Mouse (Mus musculus): Measurements from ENCODE around the gene Rora. TPM values are rescaled to one million over a fixed set of nuclear protein-coding genes. Genes with fewer than 3 reads are reported as not detected.

Gene Rora
- total and polyA plus RNA-seq, 2 experiments: 11.3 to 30.8 TPM

DNA sequence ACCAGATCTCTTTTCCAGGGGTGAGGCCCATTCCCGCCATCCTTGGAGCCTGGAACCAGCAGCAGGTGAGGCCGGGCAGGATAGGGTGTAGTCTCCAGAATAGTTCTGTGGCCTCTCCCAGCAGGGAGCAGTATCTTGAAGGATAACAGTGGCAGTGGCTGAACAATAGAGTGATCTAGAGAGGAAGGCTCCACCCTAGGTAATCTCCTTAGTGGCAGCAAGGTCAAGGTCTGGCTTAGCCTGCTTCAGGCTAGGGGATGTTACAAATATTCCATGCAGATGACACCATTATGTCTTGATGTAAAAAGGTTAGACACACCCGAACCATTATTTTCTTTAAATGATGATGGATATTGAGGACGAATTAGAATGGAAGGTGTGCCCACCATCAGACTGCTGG is 144.6 kb downstream of the Rora start:
- Histone ChIP-seq H3K4me1 (ENCODE audit: control insufficient read depth, insufficient read depth, low read length) (no peaks in the 10 kb centered on the region), H3K36me3 (ENCODE audit: control insufficient read depth, insufficient read depth, low read length) (no peaks in the 10 kb centered on the region), H3K27me3 (ENCODE audit: control insufficient read depth, insufficient read depth, low read length) (no peaks in the 10 kb centered on the region), H3K4me3 (ENCODE audit: insufficient read depth, low read depth, low read length) (no peak overlapping the region), H3K79me2 (ENCODE audit: control insufficient read depth, insufficient read depth, low read length) (no peaks in the 10 kb centered on the region), H3K9ac (ENCODE audit: low read depth, low read length) (no peak overlapping the region), H3K27ac (replicated peaks; ENCODE audit: insufficient read depth, low read depth, low read length) (no peak overlapping the region)
- TF ChIP-seq CTCF (IDR thresholded peaks at IDR 0.05; ENCODE audit: low read depth, low read length) (no peak), POLR2A (IDR thresholded peaks at IDR 0.05; ENCODE audit: extremely low read depth, insufficient read depth, low read length) (no peak)
- WGBS: 89% methylated on average over 4 of the region's 4 CpGs
- DNase-seq (ENCODE audit: extremely low read depth, low read depth, low spot score): no peak

DNA sequence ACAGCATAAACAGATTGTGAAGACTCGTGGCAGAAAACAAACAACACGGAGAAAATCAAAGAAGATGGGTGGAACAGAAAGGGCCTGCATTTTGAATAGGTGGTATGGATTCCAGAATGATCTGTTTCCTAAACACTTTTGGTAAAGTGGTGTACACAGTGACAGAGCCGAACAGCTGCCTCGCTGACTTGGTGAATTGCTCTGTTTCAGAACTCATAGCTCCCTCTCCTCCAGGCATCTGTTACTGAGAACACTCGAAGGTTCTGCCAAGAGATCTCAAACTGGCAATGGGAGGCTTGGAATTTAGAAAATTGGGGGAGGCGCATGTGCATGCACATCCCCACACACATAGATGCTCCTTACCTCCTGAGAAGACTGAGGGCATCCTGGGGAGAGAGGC is 145.5 kb downstream of the Rora start:
- no peak for TF ChIP-seq CTCF (IDR thresholded peaks at IDR 0.05; ENCODE audit: low read depth, low read length)
- no peak for TF ChIP-seq POLR2A (IDR thresholded peaks at IDR 0.05; ENCODE audit: extremely low read depth, insufficient read depth, low read length)
- H3K4me3 ChIP-seq (ENCODE audit: insufficient read depth, low read depth, low read length): no peak overlapping the region

DNA sequence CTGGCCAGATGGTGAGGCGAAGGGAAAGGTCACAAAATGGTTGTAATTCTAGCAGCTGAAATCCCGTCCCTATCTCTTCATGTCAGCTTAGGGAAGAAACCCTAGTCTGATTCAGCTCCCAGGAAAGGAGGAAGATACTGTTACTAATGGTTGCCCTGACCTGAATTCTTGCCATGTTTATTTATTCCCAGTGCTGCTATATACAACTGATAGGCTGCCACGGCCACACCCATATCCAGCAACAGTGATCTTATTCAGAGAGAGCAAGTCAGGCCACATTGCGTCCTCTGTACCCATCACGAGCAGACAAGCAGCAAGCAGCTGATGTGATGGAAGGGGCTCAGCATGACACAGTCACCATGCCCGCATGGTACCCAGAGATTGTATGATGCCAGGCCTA is 150.6 kb downstream of the Rora start:
- Histone ChIP-seq H3K79me2 (ENCODE audit: control insufficient read depth, insufficient read depth, low read length) (no peaks in the 10 kb centered on the region), H3K9ac (ENCODE audit: low read depth, low read length) (no peak overlapping the region), H3K27me3 (ENCODE audit: control insufficient read depth, insufficient read depth, low read length) (no peaks in the 10 kb centered on the region), H3K4me3 (ENCODE audit: insufficient read depth, low read depth, low read length) (no peak overlapping the region), H3K27ac (replicated peaks; ENCODE audit: insufficient read depth, low read depth, low read length) (no peak overlapping the region), H3K36me3 (ENCODE audit: control insufficient read depth, insufficient read depth, low read length) (no peaks in the 10 kb centered on the region), H3K4me1 (ENCODE audit: control insufficient read depth, insufficient read depth, low read length) (no peaks in the 10 kb centered on the region)
- WGBS: 85% methylated on average over 6 of the region's 6 CpGs
- TF ChIP-seq CTCF (IDR thresholded peaks at IDR 0.05; ENCODE audit: low read depth, low read length): no peak
- TF ChIP-seq POLR2A (IDR thresholded peaks at IDR 0.05; ENCODE audit: extremely low read depth, insufficient read depth, low read length): no peak
- DNase-seq (ENCODE audit: extremely low read depth, low read depth, low spot score): no peak

More for the DNA sequence above, 145.5 kb downstream of the Rora start:
- Histone ChIP-seq H3K4me1 (ENCODE audit: control insufficient read depth, insufficient read depth, low read length) (no peaks in the 10 kb centered on the region), H3K36me3 (ENCODE audit: control insufficient read depth, insufficient read depth, low read length) (no peaks in the 10 kb centered on the region), H3K9ac (ENCODE audit: low read depth, low read length) (no peak overlapping the region), H3K79me2 (ENCODE audit: control insufficient read depth, insufficient read depth, low read length) (no peaks in the 10 kb centered on the region), H3K27ac (replicated peaks; ENCODE audit: insufficient read depth, low read depth, low read length) (no peak overlapping the region), H3K27me3 (ENCODE audit: control insufficient read depth, insufficient read depth, low read length) (no peaks in the 10 kb centered on the region)
- 95% methylated on average over 6 of the region's 6 CpGs for WGBS
- no peak for DNase-seq (ENCODE audit: extremely low read depth, low read depth, low spot score)

GRCm38 (mm10) chr9:68805776-68806175 is 152.2 kb downstream of the Rora start:
- no peaks in the 10 kb centered on the region for H3K27me3 ChIP-seq (ENCODE audit: control insufficient read depth, insufficient read depth, low read length)
- H3K4me1 ChIP-seq (ENCODE audit: control insufficient read depth, insufficient read depth, low read length): no peaks in the 10 kb centered on the region
- H3K9ac ChIP-seq (ENCODE audit: low read depth, low read length): no peak overlapping the region
- H3K27ac ChIP-seq (replicated peaks; ENCODE audit: insufficient read depth, low read depth, low read length): no peak overlapping the region
- no peak overlapping the region for H3K4me3 ChIP-seq (ENCODE audit: insufficient read depth, low read depth, low read length)
- WGBS: 83% methylated on average over 5 of the region's 5 CpGs
- H3K36me3 ChIP-seq (ENCODE audit: control insufficient read depth, insufficient read depth, low read length): no peaks in the 10 kb centered on the region
- H3K79me2 ChIP-seq (ENCODE audit: control insufficient read depth, insufficient read depth, low read length): no peaks in the 10 kb centered on the region
- TF ChIP-seq POLR2A (IDR thresholded peaks at IDR 0.05; ENCODE audit: extremely low read depth, insufficient read depth, low read length): no peak
- no peak for TF ChIP-seq CTCF (IDR thresholded peaks at IDR 0.05; ENCODE audit: low read depth, low read length)
- DNase-seq (ENCODE audit: extremely low read depth, low read depth, low spot score): no peak

- H3K36me3 ChIP-seq (ENCODE audit: control insufficient read depth, insufficient read depth, low read length): no peaks in the 10 kb centered on the region
- H3K79me2 ChIP-seq (ENCODE audit: control insufficient read depth, insufficient read depth, low read length): no peaks in the 10 kb centered on the region
- no peak overlapping the region for H3K9ac ChIP-seq (ENCODE audit: low read depth, low read length)
- DNase-seq (ENCODE audit: extremely low read depth, low read depth, low spot score): peak; percentile 40
- no peak overlapping the region for H3K27ac ChIP-seq (replicated peaks; ENCODE audit: insufficient read depth, low read depth, low read length)
- no peaks in the 10 kb centered on the region for H3K27me3 ChIP-seq (ENCODE audit: control insufficient read depth, insufficient read depth, low read length)
- H3K4me3 ChIP-seq (ENCODE audit: insufficient read depth, low read depth, low read length): no peak overlapping the region
- 75% methylated on average over 2 of the region's 2 CpGs for WGBS
- TF ChIP-seq CTCF (IDR thresholded peaks at IDR 0.05; ENCODE audit: low read depth, low read length) (no peak), POLR2A (IDR thresholded peaks at IDR 0.05; ENCODE audit: extremely low read depth, insufficient read depth, low read length) (no peak)
- no peaks in the 10 kb centered on the region for H3K4me1 ChIP-seq (ENCODE audit: control insufficient read depth, insufficient read depth, low read length)
Observed at GRCm38 (mm10) chr9:68807735-68808134, 154.1 kb downstream of the Rora start.

DNA sequence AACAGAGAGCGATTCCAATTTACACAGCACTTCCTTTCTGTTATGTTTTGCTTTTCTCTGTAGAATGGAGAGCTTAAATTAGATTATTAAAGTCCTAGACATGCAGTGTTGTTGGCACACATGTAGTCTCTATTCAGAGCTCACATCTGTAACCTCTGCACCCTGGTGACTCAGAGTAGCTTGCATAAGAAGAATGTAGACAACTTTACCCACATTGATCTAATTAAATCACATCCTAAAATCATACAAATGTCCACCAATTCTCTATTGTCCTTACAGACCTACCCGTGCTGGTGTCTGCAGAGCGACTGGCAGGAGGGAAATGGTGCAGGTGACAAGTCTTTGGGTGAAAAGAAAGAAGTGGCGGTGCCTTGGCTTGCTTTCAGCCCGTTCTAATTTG is 155.9 kb downstream of the Rora start:
- 71% methylated on average over 5 of the region's 5 CpGs for WGBS
- Histone ChIP-seq H3K79me2 (ENCODE audit: control insufficient read depth, insufficient read depth, low read length) (no peaks in the 10 kb centered on the region), H3K9ac (ENCODE audit: low read depth, low read length) (no peak overlapping the region), H3K36me3 (ENCODE audit: control insufficient read depth, insufficient read depth, low read length) (no peaks in the 10 kb centered on the region), H3K27ac (replicated peaks; ENCODE audit: insufficient read depth, low read depth, low read length) (no peak overlapping the region), H3K4me1 (ENCODE audit: control insufficient read depth, insufficient read depth, low read length) (peaks cover 5% of the 10 kb centered on the region; the same call in 1 of the 2 replicates), H3K4me3 (ENCODE audit: insufficient read depth, low read depth, low read length) (no peak overlapping the region), H3K27me3 (ENCODE audit: control insufficient read depth, insufficient read depth, low read length) (no peaks in the 10 kb centered on the region)
- TF ChIP-seq CTCF (IDR thresholded peaks at IDR 0.05; ENCODE audit: low read depth, low read length): no peak
- no peak for TF ChIP-seq POLR2A (IDR thresholded peaks at IDR 0.05; ENCODE audit: extremely low read depth, insufficient read depth, low read length)
- DNase-seq (ENCODE audit: extremely low read depth, low read depth, low spot score): peak; percentile 40
